Mouse (Mus musculus): ENCODE measurements around the gene Src. TPM values are rescaled to one million over a fixed set of nuclear protein-coding genes. Genes with fewer than 3 reads are reported as not detected.
"Not testable (repeated sequence)": the region's sequence is repeated elsewhere in the genome, so short reads cannot be mapped to it uniquely, and the experiment has no call there.

The Src gene
- polyA plus RNA-seq, 1 experiment from 2014 or later = 1.8 TPM

DNA sequence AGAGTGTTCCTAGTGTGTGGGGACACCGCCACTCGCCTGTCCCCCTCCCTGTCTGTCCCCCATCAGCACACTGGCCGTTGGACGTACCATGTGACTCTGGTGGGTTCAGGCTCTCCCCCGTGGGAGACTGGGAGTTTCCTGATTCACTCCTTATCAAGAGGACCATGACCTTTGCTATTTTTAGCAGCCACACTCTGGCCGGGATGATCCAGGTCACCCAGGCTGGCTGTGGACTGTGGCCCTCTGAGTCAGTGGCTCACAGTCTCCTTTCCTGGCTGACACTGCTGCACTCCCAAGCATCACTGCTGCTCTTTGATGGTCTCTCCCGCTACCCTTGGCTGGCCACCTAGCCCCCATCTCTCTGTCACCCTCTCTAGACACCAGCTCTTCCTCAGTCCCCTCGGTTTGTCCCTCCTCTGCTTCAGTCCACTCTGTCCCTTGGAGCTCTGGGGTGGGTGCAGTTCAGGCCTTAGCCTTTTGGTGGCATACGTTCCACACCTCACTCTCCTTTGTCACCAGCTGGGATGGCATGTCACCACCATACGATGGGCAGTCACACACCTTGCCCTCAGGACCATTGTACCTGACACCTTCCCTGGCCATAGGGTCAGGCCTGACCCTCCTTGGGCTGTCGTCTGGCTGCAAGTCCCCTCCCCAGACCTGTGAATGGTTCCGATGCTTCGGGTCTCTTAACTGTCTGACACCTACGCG, 61.8 kb downstream of the Src start:
- H3K9me3 ChIP-seq (ENCODE audit: low read length) = no peaks in the 10 kb centered on the region
- no peak overlapping the region for H3K4me3 ChIP-seq (ENCODE audit: low read depth, low read length)
- H3K9ac ChIP-seq (replicated peaks) = no peak overlapping the region
- DNase-seq (peak; percentile 66), ATAC-seq (peak; percentile 80)
- no peaks in the 10 kb centered on the region for H3K4me1 ChIP-seq (ENCODE audit: insufficient read depth)
- no peaks in the 10 kb centered on the region for H3K36me3 ChIP-seq (replicated peaks; ENCODE audit: insufficient read depth, low read length)
- WGBS (ENCODE audit: insufficient replicate concordance) = 42% methylated on average over 15 of the region's 15 CpGs
- H3K4me2 ChIP-seq (ENCODE audit: low read depth, low read length) = no peak overlapping the region
- no peak overlapping the region for H3K27ac ChIP-seq (ENCODE audit: low read depth)
- TF ChIP-seq CTCF (IDR thresholded peaks at IDR 0.05; ENCODE audit: low read depth) = peak; percentile 79
- TF ChIP-seq EP300 (IDR thresholded peaks at IDR 0.05; ENCODE audit: low read depth) = no peak
- no peaks in the 10 kb centered on the region; the same call in 1 of the 2 replicates for H3K27me3 ChIP-seq (ENCODE audit: insufficient read depth, low read length)

DNA sequence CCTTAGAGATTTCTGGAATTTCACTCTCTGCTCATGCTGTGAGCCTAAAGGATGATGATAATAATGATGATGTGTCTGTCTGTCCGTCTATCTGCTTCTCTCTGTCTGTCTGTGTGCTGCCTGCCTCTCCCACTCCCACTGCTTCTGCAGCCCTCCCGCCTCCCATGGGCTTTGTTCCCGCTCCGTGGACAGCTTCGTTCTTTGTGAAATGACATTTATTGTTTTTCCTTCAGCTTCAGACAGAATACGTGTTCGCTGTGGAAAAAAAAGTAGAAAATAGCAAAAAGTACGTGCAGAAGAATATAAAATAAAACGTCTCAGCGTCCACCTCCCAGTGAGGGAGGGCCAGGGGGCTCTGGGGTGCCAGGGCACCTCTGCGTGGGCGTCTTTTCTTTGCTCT, 64.5 kb downstream of the Src start:
- WGBS (ENCODE audit: insufficient replicate concordance) = 65% methylated on average over 12 of the region's 12 CpGs
- Histone ChIP-seq H3K4me3 (ENCODE audit: low read depth, low read length) (no peak overlapping the region), H3K27ac (ENCODE audit: low read depth) (no peak overlapping the region), H3K9ac (replicated peaks) (no peak overlapping the region), H3K27me3 (ENCODE audit: insufficient read depth, low read length) (no peaks in the 10 kb centered on the region; the same call in 1 of the 2 replicates), H3K4me2 (ENCODE audit: low read depth, low read length) (no peak overlapping the region), H3K36me3 (replicated peaks; ENCODE audit: insufficient read depth, low read length) (no peaks in the 10 kb centered on the region), H3K4me1 (ENCODE audit: insufficient read depth) (no peaks in the 10 kb centered on the region), H3K9me3 (ENCODE audit: low read length) (no peaks in the 10 kb centered on the region)
- TF ChIP-seq EP300 (IDR thresholded peaks at IDR 0.05; ENCODE audit: low read depth) = no peak
- no peak for TF ChIP-seq CTCF (IDR thresholded peaks at IDR 0.05; ENCODE audit: low read depth)
- ATAC-seq = no peak
- DNase-seq = no peak

DNA sequence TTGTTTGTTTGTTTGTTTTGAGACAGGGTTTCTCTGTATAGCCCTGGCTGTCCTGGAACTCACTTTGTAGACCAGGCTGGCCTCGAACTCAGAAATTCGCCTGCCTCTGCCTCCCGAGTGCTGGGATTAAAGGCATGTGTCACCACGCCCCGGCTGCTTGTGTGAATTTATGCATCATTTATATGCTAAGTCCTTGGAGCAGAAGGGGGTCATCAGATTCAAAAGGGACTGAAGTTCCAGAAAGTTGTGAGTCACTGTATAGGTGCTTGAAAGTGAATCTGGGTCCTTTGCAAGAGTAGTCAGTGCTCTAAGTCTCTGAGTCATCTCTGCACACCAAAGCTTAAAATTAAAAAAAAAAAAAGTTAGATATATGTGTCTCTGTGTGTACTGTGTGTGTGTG, 68.3 kb downstream of the Src start:
- H3K9me3 ChIP-seq (ENCODE audit: low read length); H3K4me1 ChIP-seq (ENCODE audit: insufficient read depth); H3K36me3 ChIP-seq (replicated peaks; ENCODE audit: insufficient read depth, low read length); DNase-seq; H3K27ac ChIP-seq (ENCODE audit: low read depth); ATAC-seq; H3K9ac ChIP-seq (replicated peaks); H3K4me2 ChIP-seq (ENCODE audit: low read depth, low read length); H3K4me3 ChIP-seq (ENCODE audit: low read depth, low read length); H3K27me3 ChIP-seq (ENCODE audit: insufficient read depth, low read length): not testable (repeated sequence)
- WGBS (ENCODE audit: insufficient replicate concordance) = 78% methylated on average over 5 of the region's 5 CpGs

GRCm38 (mm10) chr2:157486981-157487656, 68.9 kb downstream of the Src start:
- TF ChIP-seq CTCF (IDR thresholded peaks at IDR 0.05; ENCODE audit: low read depth) (no peak), EP300 (IDR thresholded peaks at IDR 0.05; ENCODE audit: low read depth) (no peak)
- Histone ChIP-seq H3K27ac (ENCODE audit: low read depth) (no peak overlapping the region), H3K9ac (replicated peaks) (no peak overlapping the region), H3K4me3 (ENCODE audit: low read depth, low read length) (no peak overlapping the region), H3K4me2 (ENCODE audit: low read depth, low read length) (no peak overlapping the region), H3K36me3 (replicated peaks; ENCODE audit: insufficient read depth, low read length) (no peaks in the 10 kb centered on the region), H3K27me3 (ENCODE audit: insufficient read depth, low read length) (no peaks in the 10 kb centered on the region), H3K9me3 (ENCODE audit: low read length) (no peaks in the 10 kb centered on the region), H3K4me1 (ENCODE audit: insufficient read depth) (no peaks in the 10 kb centered on the region)
- WGBS (ENCODE audit: insufficient replicate concordance) = 68% methylated on average over 7 of the region's 7 CpGs
- ATAC-seq = no peak
- no peak for DNase-seq

DNA sequence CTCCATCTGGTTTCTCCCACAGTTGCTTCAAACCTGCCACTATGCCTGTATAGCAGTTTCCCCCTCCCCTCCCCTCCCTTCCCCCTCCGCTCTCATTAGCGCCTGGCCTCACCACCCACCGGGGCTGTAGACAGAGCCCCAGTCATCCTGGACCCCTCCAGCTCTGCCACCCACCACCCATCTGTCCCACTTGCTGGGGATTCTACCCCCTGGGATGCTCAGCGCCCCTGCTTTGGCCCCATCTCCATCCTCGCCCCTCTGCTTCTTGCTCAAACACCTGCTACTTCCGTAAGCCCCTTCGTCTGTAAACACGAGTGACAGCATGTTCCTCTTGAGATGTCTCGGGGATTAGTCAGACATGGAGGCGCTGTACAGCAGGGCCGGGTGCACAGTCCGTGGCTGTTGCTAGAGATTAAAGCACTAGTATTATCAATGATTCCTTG, 69.5 kb downstream of the Src start:
- Histone ChIP-seq H3K36me3 (replicated peaks; ENCODE audit: insufficient read depth, low read length) (no peaks in the 10 kb centered on the region), H3K27ac (ENCODE audit: low read depth) (no peak overlapping the region), H3K4me2 (ENCODE audit: low read depth, low read length) (no peak overlapping the region), H3K9ac (replicated peaks) (no peak overlapping the region), H3K27me3 (ENCODE audit: insufficient read depth, low read length) (no peaks in the 10 kb centered on the region), H3K4me1 (ENCODE audit: insufficient read depth) (no peaks in the 10 kb centered on the region), H3K4me3 (ENCODE audit: low read depth, low read length) (no peak overlapping the region), H3K9me3 (ENCODE audit: low read length) (no peaks in the 10 kb centered on the region)
- 60% methylated on average over 12 of the region's 12 CpGs for WGBS (ENCODE audit: insufficient replicate concordance)
- no peak for ATAC-seq
- no peak for DNase-seq
- no peak for TF ChIP-seq EP300 (IDR thresholded peaks at IDR 0.05; ENCODE audit: low read depth)

DNA sequence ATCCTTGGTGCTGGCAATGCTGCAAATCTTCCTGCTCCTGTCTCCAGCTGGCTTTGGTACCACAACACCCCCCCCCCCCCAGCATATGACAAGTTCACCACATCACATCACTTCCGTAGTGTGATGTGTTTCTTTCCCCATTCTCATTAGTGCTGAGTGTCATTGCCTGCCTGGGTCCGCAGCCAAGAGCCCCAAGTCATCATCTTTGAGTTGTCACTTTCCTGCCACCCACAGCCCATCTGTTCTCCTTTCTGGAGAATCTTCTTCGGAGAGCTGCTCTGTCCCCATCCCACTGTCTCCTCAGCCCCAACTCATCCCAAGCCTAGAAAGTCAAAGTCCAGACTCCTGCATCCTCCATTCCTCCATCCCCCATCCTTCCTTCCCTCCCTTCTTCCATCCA, 75.0 kb downstream of the Src start:
- Histone ChIP-seq H3K36me3 (replicated peaks; ENCODE audit: insufficient read depth, low read length) (no peaks in the 10 kb centered on the region), H3K9me3 (ENCODE audit: low read length) (no peaks in the 10 kb centered on the region)

More for the DNA sequence above, 75.0 kb downstream of the Src start:
- H3K4me1 ChIP-seq (ENCODE audit: insufficient read depth) = no peaks in the 10 kb centered on the region
- H3K27ac ChIP-seq (ENCODE audit: low read depth) = no peak overlapping the region
- H3K4me2 ChIP-seq (ENCODE audit: low read depth, low read length) = no peak overlapping the region
- no peaks in the 10 kb centered on the region for H3K27me3 ChIP-seq (ENCODE audit: insufficient read depth, low read length)
- DNase-seq = no peak
- 67% methylated on average over 3 of the region's 3 CpGs for WGBS (ENCODE audit: insufficient replicate concordance)
- TF ChIP-seq EP300 (IDR thresholded peaks at IDR 0.05; ENCODE audit: low read depth) (no peak), CTCF (IDR thresholded peaks at IDR 0.05; ENCODE audit: low read depth) (no peak)
- H3K4me3 ChIP-seq (ENCODE audit: low read depth, low read length) = no peak overlapping the region
- H3K9ac ChIP-seq (replicated peaks) = no peak overlapping the region
- ATAC-seq = no peak
